Mouse (Mus musculus): ENCODE results near the gene Krtap2-4. TPM values are rescaled to one million over a fixed set of nuclear protein-coding genes. Genes with fewer than 3 reads are reported as not detected.
"Not testable (repeated sequence)": the region's sequence is repeated elsewhere in the genome, so short reads cannot be mapped to it uniquely, and the experiment has no call there.

Krtap2-4 gene
- polyA plus RNA-seq (2012; rRNA removed) (not detected in 2 replicates), polyA plus RNA-seq (2014; fragmentation: Nextera tagmentation; extraction: Ambion mirVana) (not detected in 2 replicates)

- H3K27ac ChIP-seq (replicated peaks; ENCODE audit: low read depth, low read length) = no peak within 1 kb of the TSS
- H3K9me3 ChIP-seq (ENCODE audit: control insufficient read depth, low read length) = no peaks in the 10 kb centered on the region
- H3K4me2 ChIP-seq (replicated peaks; ENCODE audit: low read depth, low read length, severe bottlenecking) = no peak within 1 kb of the TSS
- no peak within 1 kb of the TSS for H3K9ac ChIP-seq (ENCODE audit: low read depth, low read length, severe bottlenecking)
- no peaks in the 10 kb centered on the region for H3K27me3 ChIP-seq (ENCODE audit: control insufficient read depth, insufficient read depth, low read length)
- ATAC-seq (ENCODE audit: low FRiP score, low read depth) (no peak), DNase-seq (ENCODE audit: low spot score) (no peak)
- H3K4me3 ChIP-seq (replicated peaks; ENCODE audit: low read length) = no peak within 1 kb of the TSS
- no peaks in the 10 kb centered on the region for H3K36me3 ChIP-seq (ENCODE audit: control insufficient read depth, insufficient read depth, low read length)
- H3K4me1 ChIP-seq (ENCODE audit: control insufficient read depth, insufficient read depth, low read length) = no peaks in the 10 kb centered on the region
- no peak for TF ChIP-seq POLR2A (IDR thresholded peaks at IDR 0.05; ENCODE audit: borderline replicate concordance, extremely low read depth, insufficient read depth, insufficient read length)
- WGBS = 72% methylated on average over 3 of the region's 3 CpGs
Measured at GRCm38 (mm10) chr11:99614796-99615363, at the start of gene Krtap2-4. TSS of gene Krtap2-4 (minus strand) at chr11:99614846.

DNA sequence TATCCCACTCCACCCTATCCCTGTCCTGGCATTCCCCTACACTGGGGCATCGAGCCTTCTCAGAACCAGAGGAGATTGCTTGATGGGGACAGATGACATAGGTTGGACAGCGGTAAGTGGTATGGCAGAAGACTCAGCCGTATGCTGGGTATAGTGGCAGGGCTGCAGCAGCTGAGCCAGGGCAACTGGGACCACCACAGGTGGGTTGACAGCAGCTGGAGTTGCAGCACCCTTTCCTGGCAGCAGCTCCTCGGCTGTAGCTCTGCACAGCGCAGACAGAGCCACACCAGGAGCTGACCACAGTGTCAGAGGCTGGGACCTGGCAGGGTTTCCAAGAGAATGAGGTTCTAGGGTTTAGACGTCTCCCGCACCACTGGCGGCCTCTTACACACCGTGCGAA, 48.2 kb upstream of the Krtap2-4 start:
- WGBS = 83% methylated on average over 10 of the region's 10 CpGs
- ATAC-seq (ENCODE audit: low FRiP score, low read depth) (no peak), DNase-seq (ENCODE audit: low spot score) (no peak)

DNA sequence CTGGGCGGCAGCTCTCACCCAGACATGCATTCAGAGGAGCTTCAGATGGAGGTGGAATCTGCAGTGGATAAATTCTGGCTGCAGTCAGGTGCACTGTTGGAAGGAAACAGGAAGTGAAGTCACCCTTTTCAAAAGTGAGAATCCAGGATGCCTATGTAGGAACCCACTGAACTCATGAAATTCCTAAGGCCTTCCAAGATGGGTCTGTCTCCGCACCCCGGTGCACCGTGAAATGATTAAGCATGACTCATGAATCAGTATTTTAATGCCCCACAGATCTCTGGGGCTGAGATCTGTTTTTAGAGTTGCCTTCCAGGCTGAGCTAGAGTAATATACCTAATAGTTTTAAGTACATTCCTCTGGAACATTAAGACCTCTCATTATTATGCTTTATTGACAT, 44.6 kb upstream of the Krtap2-4 start:
- TF ChIP-seq POLR2A (IDR thresholded peaks at IDR 0.05; ENCODE audit: borderline replicate concordance, extremely low read depth, insufficient read depth, insufficient read length) = no peak
- 74% methylated on average over 4 of the region's 4 CpGs for WGBS
- H3K4me1 ChIP-seq (ENCODE audit: control insufficient read depth, insufficient read depth, low read length) = no peaks in the 10 kb centered on the region
- no peak for ATAC-seq (ENCODE audit: low FRiP score, low read depth)
- H3K27ac ChIP-seq (replicated peaks; ENCODE audit: low read depth, low read length) = no peak overlapping the region
- no peak overlapping the region for H3K4me2 ChIP-seq (replicated peaks; ENCODE audit: low read depth, low read length, severe bottlenecking)
- no peaks in the 10 kb centered on the region for H3K27me3 ChIP-seq (ENCODE audit: control insufficient read depth, insufficient read depth, low read length)
- no peak overlapping the region for H3K9ac ChIP-seq (ENCODE audit: low read depth, low read length, severe bottlenecking)
- H3K9me3 ChIP-seq (ENCODE audit: control insufficient read depth, low read length) = no peaks in the 10 kb centered on the region
- no peak for DNase-seq (ENCODE audit: low spot score)
- no peak overlapping the region for H3K4me3 ChIP-seq (replicated peaks; ENCODE audit: low read length)
- H3K36me3 ChIP-seq (ENCODE audit: control insufficient read depth, insufficient read depth, low read length) = no peaks in the 10 kb centered on the region

More for the DNA sequence above, 48.2 kb upstream of the Krtap2-4 start:
- no peak overlapping the region for H3K4me3 ChIP-seq (replicated peaks; ENCODE audit: low read length)
- no peak overlapping the region for H3K9ac ChIP-seq (ENCODE audit: low read depth, low read length, severe bottlenecking)
- no peak overlapping the region for H3K27ac ChIP-seq (replicated peaks; ENCODE audit: low read depth, low read length)
- H3K9me3 ChIP-seq (ENCODE audit: control insufficient read depth, low read length) = no peaks in the 10 kb centered on the region
- H3K4me2 ChIP-seq (replicated peaks; ENCODE audit: low read depth, low read length, severe bottlenecking) = no peak overlapping the region
- no peaks in the 10 kb centered on the region for H3K36me3 ChIP-seq (ENCODE audit: control insufficient read depth, insufficient read depth, low read length)
- no peaks in the 10 kb centered on the region for H3K27me3 ChIP-seq (ENCODE audit: control insufficient read depth, insufficient read depth, low read length)
- no peak for TF ChIP-seq POLR2A (IDR thresholded peaks at IDR 0.05; ENCODE audit: borderline replicate concordance, extremely low read depth, insufficient read depth, insufficient read length)
- no peaks in the 10 kb centered on the region for H3K4me1 ChIP-seq (ENCODE audit: control insufficient read depth, insufficient read depth, low read length)

DNA sequence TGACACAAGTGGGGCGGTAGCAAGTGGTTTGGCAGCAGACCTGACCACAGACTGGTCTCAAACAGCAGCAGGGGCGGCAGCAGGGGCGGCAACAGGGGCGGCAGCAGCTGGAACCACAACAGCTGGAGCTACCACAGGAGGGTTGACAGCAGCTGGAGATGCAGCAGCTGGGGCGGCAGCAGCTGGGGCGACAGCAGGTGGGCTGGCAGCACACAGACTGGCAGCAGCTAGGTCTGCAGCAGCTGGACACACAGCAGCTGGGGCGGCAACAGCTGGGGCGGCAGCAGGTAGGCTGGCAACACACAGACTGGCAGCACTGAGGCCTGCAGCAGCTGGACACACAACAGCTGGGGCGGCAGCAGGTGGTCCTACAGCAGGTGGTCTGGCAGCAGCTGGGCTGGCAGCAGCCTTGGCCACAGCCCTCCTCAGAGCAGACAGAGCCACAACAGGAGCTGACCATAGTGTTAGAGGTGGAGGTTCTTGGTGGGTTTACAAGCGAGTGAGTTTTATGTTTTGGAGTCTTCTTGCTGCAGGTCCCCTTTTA, 43.9 kb upstream of the Krtap2-4 start, which contains the start of gene Gm11563:
TSS of gene Gm11563 (minus strand) at position 494 of the 544 bp plus-strand sequence.
- H3K4me2 ChIP-seq (replicated peaks; ENCODE audit: low read depth, low read length, severe bottlenecking); H3K27ac ChIP-seq (replicated peaks; ENCODE audit: low read depth, low read length); H3K9ac ChIP-seq (ENCODE audit: low read depth, low read length, severe bottlenecking); H3K36me3 ChIP-seq (ENCODE audit: control insufficient read depth, insufficient read depth, low read length); H3K27me3 ChIP-seq (ENCODE audit: control insufficient read depth, insufficient read depth, low read length); H3K9me3 ChIP-seq (ENCODE audit: control insufficient read depth, low read length); H3K4me3 ChIP-seq (replicated peaks; ENCODE audit: low read length); DNase-seq (ENCODE audit: low spot score); H3K4me1 ChIP-seq (ENCODE audit: control insufficient read depth, insufficient read depth, low read length); ATAC-seq (ENCODE audit: low FRiP score, low read depth): not testable (repeated sequence)
- WGBS = 63% methylated on average over 10 of the region's 10 CpGs

GRCm38 (mm10) chr11:99657051-99657450, 42.4 kb upstream of the Krtap2-4 start:
- TF ChIP-seq POLR2A (IDR thresholded peaks at IDR 0.05; ENCODE audit: borderline replicate concordance, extremely low read depth, insufficient read depth, insufficient read length) = no peak
- H3K4me2 ChIP-seq (replicated peaks; ENCODE audit: low read depth, low read length, severe bottlenecking) = no peak overlapping the region
- no peaks in the 10 kb centered on the region for H3K9me3 ChIP-seq (ENCODE audit: control insufficient read depth, low read length)
- no peaks in the 10 kb centered on the region for H3K27me3 ChIP-seq (ENCODE audit: control insufficient read depth, insufficient read depth, low read length)
- WGBS = 48% methylated on average over 5 of the region's 5 CpGs
- no peak overlapping the region for H3K27ac ChIP-seq (replicated peaks; ENCODE audit: low read depth, low read length)
- no peaks in the 10 kb centered on the region for H3K4me1 ChIP-seq (ENCODE audit: control insufficient read depth, insufficient read depth, low read length)
- no peaks in the 10 kb centered on the region for H3K36me3 ChIP-seq (ENCODE audit: control insufficient read depth, insufficient read depth, low read length)
- ATAC-seq (ENCODE audit: low FRiP score, low read depth) (no peak), DNase-seq (ENCODE audit: low spot score) (no peak)
- no peak overlapping the region for H3K4me3 ChIP-seq (replicated peaks; ENCODE audit: low read length)
- no peak overlapping the region for H3K9ac ChIP-seq (ENCODE audit: low read depth, low read length, severe bottlenecking)
